Mouse (Mus musculus) cerebellum, adult 2 months (tissue): Measurements from ENCODE around the gene Sh2d5. TPM values are rescaled to one million over a fixed set of nuclear protein-coding genes. Genes with fewer than 3 reads are reported as not detected.

Experiments used
- DNase-seq, 2 experiments: peaks; one replicate each; pipeline ENCODE4 v3.0.0; 2021
- H3K27ac ChIP-seq: fragments of 200-500 bp; 2 replicates; pipeline ENCODE4 v1.5.1; 2012; ENCODE audit warnings: low read length, control low read depth, inconsistent platforms; ENCODE audit not compliant: insufficient read depth
- H3K27me3 ChIP-seq: fragments of 200-500 bp; 2 replicates; pipeline ENCODE4 v1.6.1; 2012; ENCODE audit warnings: inconsistent platforms, mild to moderate bottlenecking, low read length, moderate library complexity; ENCODE audit not compliant: control insufficient read depth, insufficient read depth
- H3K4me1 ChIP-seq: fragments of 200-500 bp; 2 replicates; pipeline ENCODE4 v1.6.1; 2011; ENCODE audit warnings: low read length; ENCODE audit not compliant: control insufficient read depth, insufficient read depth
- H3K4me3 ChIP-seq: fragments of 200-500 bp; replicated peaks from 2 replicates; pipeline ENCODE3; 2011; ENCODE audit warnings: mild to moderate bottlenecking, low read depth, low read length, control low read depth; ENCODE audit not compliant: insufficient read depth
- CTCF ChIP-seq: fragments of 200-500 bp; IDR thresholded peaks from 2 replicates; pipeline ENCODE4 v1.5.1; 2011; ENCODE audit warnings: low read depth, mild to moderate bottlenecking, control low read depth, low read length, moderate library complexity, borderline replicate concordance; ENCODE audit not compliant: insufficient read depth
- POLR2A ChIP-seq: fragments of 200-500 bp; IDR thresholded peaks from 2 replicates; pipeline ENCODE4 v1.6.1; 2011; ENCODE audit warnings: low read length, control low read depth, borderline replicate concordance; ENCODE audit not compliant: insufficient read depth
- WGBS: fragments of 180-500 bp; shearing (Covaris S2); methylation state at CpG from one replicate; pipeline ENCODE4 v1.1.7; 2018; 5-methylcytosine and 5-hydroxymethylcytosine counted together
- polyA plus RNA-seq: library from polyadenylated mRNA; depleted of rRNA; stranded (reverse); fragments of >200 nt; gene quantifications from 2 replicates; pipeline ENCODE4 v1.2.3, GENCODE M21; 2012

Sh2d5 gene
- polyA plus RNA-seq, 1 experiment = 38.9 TPM

GRCm38 (mm10) chr4:138267869-138268268 lies 17.7 kb downstream of the Sh2d5 start:
- Histone ChIP-seq H3K27ac (no peak overlapping the region), H3K4me3 (no peak overlapping the region), H3K27me3 (no peaks in the 10 kb centered on the region), H3K4me1 (no peaks in the 10 kb centered on the region)
- 90% methylated on average over 10 of the region's 10 CpGs for WGBS
- no peak for TF ChIP-seq CTCF
- TF ChIP-seq POLR2A = no peak
- no peak for DNase-seq

GRCm38 (mm10) chr4:138272011-138272997 lies 22.1 kb downstream of the Sh2d5 start:
- Histone ChIP-seq H3K4me1 (no peaks in the 10 kb centered on the region), H3K27me3 (no peaks in the 10 kb centered on the region), H3K27ac (no peak overlapping the region), H3K4me3 (no peak overlapping the region)
- WGBS = 39% methylated on average over 14 of the region's 14 CpGs
- TF ChIP-seq CTCF (no peak), POLR2A (no peak)
- DNase-seq = no peak

DNA sequence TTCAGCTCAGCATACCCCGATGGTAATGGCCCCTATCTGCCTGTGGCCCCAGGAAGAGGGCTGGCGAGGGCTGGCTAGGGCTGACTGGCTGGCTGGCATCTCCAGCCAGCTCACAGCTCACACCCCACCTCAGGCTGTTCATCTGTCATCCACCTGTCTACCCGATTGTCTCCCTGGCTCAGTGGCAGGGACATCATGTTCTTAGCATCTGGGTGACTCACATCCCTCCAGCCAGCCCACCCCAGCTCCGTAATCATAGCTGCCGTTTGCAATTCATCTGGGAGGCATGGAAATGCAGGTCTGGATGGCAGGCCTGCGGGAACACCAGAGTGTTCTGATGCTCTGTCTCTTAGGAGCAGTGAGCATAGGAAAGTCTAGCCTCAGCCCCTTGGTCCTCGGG lies 28.1 kb downstream of the Sh2d5 start:
- no peak overlapping the region for H3K27ac ChIP-seq
- H3K4me1 ChIP-seq = no peaks in the 10 kb centered on the region
- H3K4me3 ChIP-seq = no peak overlapping the region
- no peak for TF ChIP-seq CTCF
- no peak for TF ChIP-seq POLR2A
- WGBS = 66% methylated on average over 7 of the region's 7 CpGs
- DNase-seq = no peak
- H3K27me3 ChIP-seq = no peaks in the 10 kb centered on the region

DNA sequence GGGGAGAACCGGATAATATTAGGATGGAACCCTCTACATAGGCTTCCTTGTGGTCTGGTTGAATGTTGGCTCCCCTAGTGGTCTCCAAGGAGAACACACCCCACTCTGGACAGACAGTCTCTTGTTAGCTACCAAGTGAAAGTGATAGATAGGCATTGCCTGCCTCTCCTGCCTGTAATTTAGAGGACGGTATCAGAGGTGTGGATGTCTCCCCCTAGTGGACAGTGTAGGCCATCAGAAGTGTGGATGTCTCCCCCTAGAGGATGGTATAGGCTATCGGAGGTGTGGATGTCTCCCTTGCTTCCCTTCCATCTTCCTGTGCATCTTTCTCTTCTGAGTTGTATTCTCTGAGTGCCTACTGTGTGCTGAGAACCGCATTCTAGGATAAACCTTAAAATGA lies 32.6 kb downstream of the Sh2d5 start:
- Histone ChIP-seq H3K27me3 (no peaks in the 10 kb centered on the region), H3K27ac (no peak overlapping the region), H3K4me3 (no peak overlapping the region), H3K4me1 (no peaks in the 10 kb centered on the region)
- TF ChIP-seq CTCF (peak; percentile 98), POLR2A (no peak)
- peak; percentile 49 to 51 for DNase-seq
- 11% methylated on average over 4 of the region's 4 CpGs for WGBS

- Histone ChIP-seq H3K27me3 (no peaks in the 10 kb centered on the region), H3K27ac (no peak overlapping the region), H3K4me1 (no peaks in the 10 kb centered on the region), H3K4me3 (no peak overlapping the region)
- DNase-seq = no peak
- TF ChIP-seq CTCF (no peak), POLR2A (no peak)
- 89% methylated on average over 12 of the region's 12 CpGs for WGBS
Measured at GRCm38 (mm10) chr4:138286411-138286810, 36.2 kb downstream of the Sh2d5 start.

DNA sequence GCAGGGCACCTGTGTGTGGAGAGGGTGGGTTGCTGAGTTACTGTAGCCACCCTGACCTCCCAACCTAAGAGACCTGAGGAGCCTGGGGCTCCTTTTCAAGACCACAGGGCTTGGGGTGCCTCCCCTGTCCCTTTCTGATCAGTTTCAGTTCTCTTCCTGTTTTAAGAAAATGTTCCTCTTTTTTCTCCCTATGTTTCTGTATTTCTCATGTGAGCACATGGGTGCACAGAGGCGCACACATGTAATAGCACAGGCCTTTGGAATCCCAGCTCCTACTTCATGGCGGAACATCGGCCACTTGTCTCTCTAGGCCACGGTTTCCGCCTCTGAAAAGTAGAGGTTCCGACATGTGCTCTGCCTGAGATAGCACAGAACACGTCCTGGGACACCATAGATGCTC lies 38.5 kb downstream of the Sh2d5 start:
- H3K27me3 ChIP-seq = no peaks in the 10 kb centered on the region
- WGBS = 87% methylated on average over 7 of the region's 7 CpGs
- no peak overlapping the region for H3K4me3 ChIP-seq
- DNase-seq = no peak
- no peak for TF ChIP-seq POLR2A
- no peak for TF ChIP-seq CTCF
- no peaks in the 10 kb centered on the region for H3K4me1 ChIP-seq
- H3K27ac ChIP-seq = no peak overlapping the region

DNA sequence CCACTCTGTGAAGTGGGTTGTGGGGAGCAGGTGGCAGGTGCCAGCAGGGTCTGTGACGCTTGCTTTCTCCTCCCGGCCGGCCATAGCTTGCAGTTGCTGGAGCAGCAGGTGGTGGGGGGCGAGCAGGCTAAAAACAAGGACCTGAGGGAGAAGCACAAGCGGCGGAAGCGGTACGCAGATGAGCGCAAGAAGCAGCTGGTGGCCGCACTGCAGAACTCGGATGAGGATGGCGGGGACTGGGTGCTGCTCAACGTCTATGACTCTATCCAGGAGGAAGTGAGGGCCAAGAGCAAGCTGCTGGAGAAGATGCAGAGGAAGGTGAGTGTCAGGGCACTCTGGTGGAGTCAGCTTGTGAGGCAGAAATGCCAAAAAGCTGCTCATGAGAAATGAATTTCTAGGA lies 41.8 kb downstream of the Sh2d5 start:
- DNase-seq = no peak
- 76% methylated on average over 13 of the region's 13 CpGs for WGBS
- no peak overlapping the region for H3K27ac ChIP-seq
- no peaks in the 10 kb centered on the region for H3K27me3 ChIP-seq
- no peaks in the 10 kb centered on the region for H3K4me1 ChIP-seq
- TF ChIP-seq CTCF (no peak), POLR2A (no peak)
- no peak overlapping the region for H3K4me3 ChIP-seq

DNA sequence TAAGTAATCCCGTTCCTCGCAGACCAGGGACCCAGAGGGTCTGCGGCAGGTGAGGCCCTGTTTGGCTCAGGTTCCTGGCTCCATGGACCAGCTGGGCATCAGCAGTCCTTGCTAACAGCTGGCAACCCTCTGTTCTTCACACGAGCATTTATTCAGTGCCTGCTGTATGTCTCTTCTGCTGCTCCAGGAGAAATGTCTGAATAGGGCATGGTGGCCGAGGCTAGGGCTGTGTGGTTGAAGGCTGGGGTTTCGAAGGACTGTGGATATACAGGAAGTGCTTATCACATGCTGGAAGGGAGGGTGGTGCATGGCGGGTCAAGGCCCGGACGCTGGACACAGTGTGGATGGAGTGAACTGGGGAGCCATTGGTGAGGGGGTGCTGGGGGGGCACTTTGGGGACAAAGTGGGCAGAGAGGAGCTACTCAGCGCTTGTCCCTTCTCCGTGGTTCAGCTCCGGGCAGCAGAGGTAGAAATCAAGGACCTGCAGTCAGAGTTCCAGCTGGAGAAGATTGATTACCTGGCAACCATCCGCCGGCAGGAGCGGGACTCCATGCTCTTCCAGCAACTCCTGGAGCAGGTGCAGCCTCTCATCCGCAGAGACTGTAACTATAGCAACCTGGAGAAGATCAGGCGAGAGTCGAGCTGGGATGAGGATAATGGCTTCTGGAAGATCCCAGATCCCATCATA lies 43.2 kb downstream of the Sh2d5 start:
- Histone ChIP-seq H3K4me1 (no peaks in the 10 kb centered on the region), H3K27me3 (no peaks in the 10 kb centered on the region), H3K27ac (no peak overlapping the region), H3K4me3 (no peak overlapping the region)
- TF ChIP-seq CTCF (no peak), POLR2A (no peak)
- no peak for DNase-seq
- WGBS = 41% methylated on average over 18 of the region's 18 CpGs
